Mouse (Mus musculus) bone marrow, adult 2 months (tissue): ENCODE results near the gene AI413582.

Experiments
- CTCF ChIP-seq: fragments of 200-500 bp; IDR thresholded peaks from 2 replicates; pipeline ENCODE4 v1.5.1; 2011; ENCODE audit warnings: low read length, control low read depth; ENCODE audit not compliant: control insufficient read depth, insufficient read depth
- POLR2A ChIP-seq: fragments of 200-500 bp; IDR thresholded peaks from 2 replicates; pipeline ENCODE4 v1.6.1; 2011; ENCODE audit warnings: low read depth, mild to moderate bottlenecking, control low read depth, low read length, borderline replicate concordance; ENCODE audit not compliant: control insufficient read depth

- TF ChIP-seq CTCF (no peak), POLR2A (no peak)
Measured at GRCm38 (mm10) chr17:27578487-27578886, 12.9 kb upstream of the AI413582 start.
